Mouse (Mus musculus) olfactory bulb, adult 2 months (tissue): Measurements from ENCODE around the gene Nf1.

Experiments used
- CTCF ChIP-seq: fragments of 200-500 bp; IDR thresholded peaks from 2 replicates; pipeline ENCODE4 v1.5.1; 2012; ENCODE audit warnings: low read depth, mild to moderate bottlenecking, low read length, moderate library complexity; ENCODE audit not compliant: insufficient read depth
- POLR2A ChIP-seq: fragments of 200-500 bp; IDR thresholded peaks from 2 replicates; pipeline ENCODE4 v1.6.1; 2012; ENCODE audit warnings: mild to moderate bottlenecking, low read depth, low read length, moderate library complexity; ENCODE audit not compliant: insufficient read depth

DNA sequence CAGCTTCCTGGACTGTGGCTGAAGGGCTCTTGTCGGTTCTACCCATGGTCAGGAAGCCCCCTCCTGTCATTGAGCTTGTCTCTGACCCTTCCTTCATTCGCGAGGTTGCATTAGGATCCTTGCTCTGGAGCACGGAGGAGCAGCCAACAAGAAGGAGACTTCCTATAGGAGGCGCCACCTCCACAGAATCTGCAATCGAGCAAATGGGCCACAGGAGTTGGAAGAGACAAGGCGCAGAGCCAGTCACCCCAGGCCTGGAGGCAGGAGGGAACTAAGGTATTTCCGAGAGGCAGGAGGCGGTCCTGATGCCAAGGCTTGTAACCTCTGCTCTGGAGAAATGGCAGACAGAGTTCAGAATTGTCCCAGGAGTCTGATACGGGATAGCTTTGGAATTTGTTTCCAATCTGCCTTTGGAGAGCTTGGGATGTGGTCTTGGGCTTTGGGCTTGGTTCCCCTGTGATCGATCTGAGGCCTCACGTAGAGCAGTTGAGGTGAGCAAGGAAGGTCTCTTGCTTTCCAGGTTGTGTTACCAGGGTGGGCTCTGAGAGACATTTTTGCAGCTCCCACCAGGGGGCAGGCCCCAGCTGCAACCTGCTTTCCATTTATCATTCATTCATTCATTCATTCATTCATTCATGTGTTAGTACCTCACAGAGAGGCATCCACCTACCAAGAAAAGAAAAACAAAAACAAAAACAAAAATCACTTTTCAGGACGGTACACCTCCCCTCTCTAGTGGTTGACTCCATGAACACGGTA is 250.0 kb downstream of the Nf1 start:
- TF ChIP-seq POLR2A (no peak), CTCF (no peak)
